Mouse (Mus musculus) frontal cortex, postnatal 36 days (tissue): ENCODE data around the gene Il12a.

ENCODE experiments used
- DNase-seq, 2 experiments: peaks; one replicate each; pipeline ENCODE4 v3.0.0; 2022; ENCODE audit warnings: low spot score in 2 of 2

The Il12a gene

GRCm38 (mm10) chr3:68684207-68684606 is 6.2 kb upstream of the Il12a start:
- no peak for DNase-seq

GRCm38 (mm10) chr3:68686852-68687560 is 3.4 kb upstream of the Il12a start:
- peak; percentile 55 to 65 for DNase-seq

- no peak for DNase-seq
These were observed 1.1 kb upstream of the Il12a start for GRCm38 (mm10) chr3:68689346-68689745.

- no peak for DNase-seq
These were observed 795 bp downstream of the Il12a start for GRCm38 (mm10) chr3:68691100-68691778.

- no peak for DNase-seq
These were observed 1.6 kb downstream of the Il12a start for GRCm38 (mm10) chr3:68691938-68692599.

GRCm38 (mm10) chr3:68692600-68693225 is 2.3 kb downstream of the Il12a start:
- no peak for DNase-seq

GRCm38 (mm10) chr3:68693441-68694048 is 3.1 kb downstream of the Il12a start:
- peak; percentile 82 to 85 for DNase-seq

- no peak for DNase-seq
These were observed 4.9 kb downstream of the Il12a start for GRCm38 (mm10) chr3:68695321-68695720.

- no peak for DNase-seq
These were observed 6.2 kb downstream of the Il12a start for GRCm38 (mm10) chr3:68696495-68697200.

- DNase-seq = no peak
These were observed 8.2 kb downstream of the Il12a start for GRCm38 (mm10) chr3:68698601-68699000.

GRCm38 (mm10) chr3:68700091-68700490 is 9.6 kb downstream of the Il12a start:
- DNase-seq = no peak

- DNase-seq = no peak
These were observed 15.9 kb downstream of the Il12a start for GRCm38 (mm10) chr3:68706307-68706706.

- DNase-seq = no peak
These were observed 17.8 kb downstream of the Il12a start for GRCm38 (mm10) chr3:68708230-68708629.

- DNase-seq = peak; percentile 61 to 83
These were observed 18.9 kb downstream of the Il12a start for GRCm38 (mm10) chr3:68709198-68709797.

GRCm38 (mm10) chr3:68710436-68710835 is 20.0 kb downstream of the Il12a start:
- DNase-seq = no peak

- no peak for DNase-seq
These were observed 21.1 kb downstream of the Il12a start for GRCm38 (mm10) chr3:68711510-68711909.

- peak; percentile 52 to 65 for DNase-seq
These were observed 23.1 kb downstream of the Il12a start for GRCm38 (mm10) chr3:68713550-68713949.

GRCm38 (mm10) chr3:68717346-68717745 is 26.9 kb downstream of the Il12a start:
- DNase-seq = peak; percentile 42 to 74

GRCm38 (mm10) chr3:68719229-68719819 is 28.9 kb downstream of the Il12a start:
- DNase-seq = no peak

- peak in 1 of 2 experiments; percentile 33 for DNase-seq
These were observed 29.8 kb downstream of the Il12a start for GRCm38 (mm10) chr3:68720258-68720657.
